Mouse (Mus musculus) heart, adult 2 months (tissue): ENCODE measurements around the gene Vkorc1. TPM values are rescaled to one million over a fixed set of nuclear protein-coding genes. Genes with fewer than 3 reads are reported as not detected.
A peak's percentile ranks its signal among the peaks of the same experiment; 100 is the strongest.

Experiments
- DNase-seq, 2 experiments: peaks; one replicate each; pipeline ENCODE4 v3.0.0; 2021
- H3K27ac ChIP-seq: fragments of 200-600 bp; 2 replicates; pipeline ENCODE4 v1.8.1; 2022
- H3K27me3 ChIP-seq: fragments of 200-500 bp; 2 replicates; pipeline ENCODE4 v1.6.1; 2012; ENCODE audit warnings: mild to moderate bottlenecking, low read length, inconsistent platforms, mixed read lengths; ENCODE audit not compliant: control insufficient read depth, insufficient read depth
- H3K36me3 ChIP-seq: fragments of 200-500 bp; 2 replicates; pipeline ENCODE4 v1.6.1; 2012; ENCODE audit warnings: low read length, inconsistent platforms; ENCODE audit not compliant: control insufficient read depth, insufficient read depth
- H3K4me1 ChIP-seq: fragments of 200-500 bp; 2 replicates; pipeline ENCODE4 v1.6.1; 2011; ENCODE audit warnings: low read length; ENCODE audit not compliant: control insufficient read depth, insufficient read depth
- H3K4me3 ChIP-seq: fragments of 200-600 bp; 2 replicates; pipeline ENCODE4 v1.8.1; 2022
- H3K79me2 ChIP-seq: fragments of 200-500 bp; replicated peaks from 2 replicates; pipeline ENCODE4 v1.6.1; 2012; ENCODE audit warnings: mild to moderate bottlenecking, inconsistent platforms, low read length, moderate library complexity, mixed read lengths; ENCODE audit not compliant: control insufficient read depth, insufficient read depth
- H3K9ac ChIP-seq: fragments of 200-500 bp; 2 replicates; pipeline ENCODE4 v1.6.1; 2012; ENCODE audit warnings: low read depth, mild to moderate bottlenecking, control low read depth, inconsistent platforms, low read length, mixed read lengths
- CTCF ChIP-seq: fragments of 200-600 bp; IDR thresholded peaks from 2 replicates; pipeline ENCODE4 v1.8.1; 2022; ENCODE audit warnings: antibody characterized with exemption, mild to moderate bottlenecking, moderate library complexity
- EP300 ChIP-seq: fragments of 200-500 bp; IDR thresholded peaks from 2 replicates; pipeline ENCODE4 v1.6.1; 2011; ENCODE audit warnings: low read depth, low read length, control low read depth; ENCODE audit not compliant: insufficient read depth
- POLR2A ChIP-seq: fragments of 200-500 bp; IDR thresholded peaks from 2 replicates; pipeline ENCODE4 v1.6.1; 2011; ENCODE audit warnings: mild to moderate bottlenecking, low read depth, low read length, control low read depth; ENCODE audit not compliant: insufficient read depth
- WGBS: fragments of 180-500 bp; shearing (Covaris S2); methylation state at CpG from one replicate; pipeline ENCODE4 v1.1.7; 2018; 5-methylcytosine and 5-hydroxymethylcytosine counted together
- intact Hi-C: fragments of 180-260 bp; cut with DNase I; formaldehyde crosslinking; loops from one replicate; pipeline ENCODE4 v1.15.1; 2025
- polyA plus RNA-seq: library from polyadenylated mRNA; depleted of rRNA; stranded (reverse); fragments of >200 nt; gene quantifications from 2 replicates; pipeline ENCODE4 v1.2.3, GENCODE M21; 2012
- total RNA-seq, 2 experiments: library from RNA; stranded (reverse); gene quantifications; 2 replicates each; pipeline ENCODE4 v1.2.3; 2021

Vkorc1 gene
- total and polyA plus RNA-seq, 3 experiments = 16.2 to 59.2 (median 17.7) TPM

DNA sequence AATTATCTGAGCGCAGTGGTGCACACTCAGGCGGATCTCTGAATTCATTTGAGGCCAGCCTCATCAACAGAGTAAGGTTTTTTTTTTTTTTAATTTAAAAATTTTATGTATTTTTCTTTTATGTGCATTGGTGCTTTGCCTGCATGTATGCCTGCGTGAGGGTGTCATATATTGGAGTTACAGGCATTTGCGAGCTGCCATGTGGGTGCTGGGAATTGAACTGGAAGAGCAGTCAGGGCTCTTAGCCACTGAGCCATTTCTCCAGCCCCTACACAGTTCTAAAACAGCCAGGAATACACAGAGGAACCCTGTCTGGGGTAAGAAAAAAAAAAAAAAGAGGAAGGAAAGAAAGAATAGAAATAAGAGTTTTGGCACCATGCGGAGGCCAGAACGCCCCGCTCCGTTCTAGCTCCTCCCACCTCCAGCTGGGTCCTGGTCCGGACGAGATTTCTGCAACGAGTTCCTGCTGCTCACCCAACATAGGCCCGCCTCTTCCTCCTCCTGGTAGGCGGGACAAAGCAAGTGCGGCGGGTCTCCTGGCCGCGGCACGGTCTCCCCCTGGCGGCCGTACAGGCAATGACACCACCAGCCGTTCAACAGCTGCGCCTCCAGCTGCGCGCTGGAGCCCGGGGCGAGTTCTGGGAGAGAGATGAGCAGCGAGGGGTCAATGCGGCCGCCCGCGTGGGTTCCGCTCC lies 39.8 kb upstream of the Vkorc1 start:
- Histone ChIP-seq H3K4me3 (peak overlapping the region; percentile 85), H3K9ac (peak overlapping the region; percentile 92), H3K79me2 (no peaks in the 10 kb centered on the region), H3K36me3 (no peaks in the 10 kb centered on the region), H3K27ac (peak overlapping the region; percentile 77), H3K27me3 (no peaks in the 10 kb centered on the region), H3K4me1 (no peaks in the 10 kb centered on the region; the same call in 1 of the 2 replicates)
- intact Hi-C loops = loop anchor here (1.0 to 2.0 kb wide), 2 partner anchors 31 to 134 kb away; partner anchors contain the start of gene Hsd3b7
- peak; percentile 97 for DNase-seq
- 6% methylated on average over 32 of the region's 32 CpGs for WGBS
- no peak; the same call in 1 of the 2 replicates for TF ChIP-seq CTCF
- peak; percentile 85 for TF ChIP-seq POLR2A
- no peak; the same call in 1 of the 2 replicates for TF ChIP-seq EP300

GRCm38 (mm10) chr7:127934075-127934474 lies 38.7 kb upstream of the Vkorc1 start:
- DNase-seq = no peak
- TF ChIP-seq CTCF (no peak), POLR2A (no peak), EP300 (no peak)
- Histone ChIP-seq H3K9ac (no peak overlapping the region), H3K4me3 (no peak overlapping the region), H3K27ac (no peak overlapping the region), H3K79me2 (no peaks in the 10 kb centered on the region), H3K27me3 (no peaks in the 10 kb centered on the region), H3K4me1 (no peaks in the 10 kb centered on the region; the same call in 1 of the 2 replicates), H3K36me3 (no peaks in the 10 kb centered on the region)
- 84% methylated on average over 5 of the region's 5 CpGs for WGBS
- intact Hi-C loops = loop anchor here (2.0 kb wide), 1 partner anchor 133 kb away; the partner anchor contains the start of gene Hsd3b7

GRCm38 (mm10) chr7:127932273-127933031 lies 37.0 kb upstream of the Vkorc1 start:
- no peak for DNase-seq
- intact Hi-C loops = no loop called here
- Histone ChIP-seq H3K9ac (no peak overlapping the region), H3K4me3 (no peak overlapping the region), H3K79me2 (no peaks in the 10 kb centered on the region), H3K36me3 (no peaks in the 10 kb centered on the region), H3K4me1 (no peaks in the 10 kb centered on the region; the same call in 1 of the 2 replicates), H3K27ac (no peak overlapping the region), H3K27me3 (peaks cover 2% of the 10 kb centered on the region; the same call in 1 of the 2 replicates)
- TF ChIP-seq EP300 (no peak), CTCF (no peak), POLR2A (no peak)
- WGBS = 57% methylated on average over 13 of the region's 13 CpGs

DNA sequence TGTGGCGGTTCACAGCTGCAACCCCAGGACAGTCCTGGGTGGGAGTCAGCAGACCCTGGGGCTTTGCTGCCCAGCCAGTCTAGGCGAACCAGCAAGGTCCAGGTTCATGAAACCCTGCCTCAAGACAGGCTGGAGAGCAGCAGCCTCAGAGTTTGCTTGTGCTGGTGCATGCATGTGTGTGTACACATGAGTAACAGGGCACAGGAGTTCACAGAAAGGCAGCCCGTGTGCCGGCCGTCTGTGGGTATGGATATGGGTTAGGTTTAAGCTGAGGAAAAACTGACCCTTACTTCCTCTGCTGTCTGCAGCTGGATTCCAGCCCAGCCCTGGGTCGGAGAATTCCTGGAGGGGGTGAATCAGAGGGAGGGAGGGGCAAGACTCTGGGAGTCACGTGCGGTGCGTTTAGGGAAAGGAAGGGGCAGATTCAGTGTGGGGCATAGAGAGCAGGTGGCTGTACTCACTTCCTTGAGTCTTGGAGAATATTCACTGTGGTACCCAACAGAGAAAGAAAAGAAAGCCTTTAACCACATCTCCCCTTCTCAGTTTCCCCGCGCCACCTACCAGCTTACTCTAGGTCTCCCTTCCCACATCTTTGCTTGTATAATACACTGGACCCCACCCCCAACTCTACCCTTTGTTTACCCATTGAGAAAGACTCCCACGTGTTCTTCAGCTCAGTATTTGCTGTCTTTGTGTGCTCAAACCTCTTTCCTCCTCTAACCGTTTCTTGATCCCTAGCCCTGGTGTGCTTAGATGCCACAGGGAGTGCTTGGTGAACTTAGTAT lies 36.1 kb upstream of the Vkorc1 start:
- TF ChIP-seq CTCF (no peak), POLR2A (no peak), EP300 (no peak)
- Histone ChIP-seq H3K27me3 (peaks cover 2% of the 10 kb centered on the region; the same call in 1 of the 2 replicates), H3K27ac (no peak overlapping the region), H3K4me1 (no peaks in the 10 kb centered on the region; the same call in 1 of the 2 replicates), H3K9ac (no peak overlapping the region), H3K79me2 (no peaks in the 10 kb centered on the region), H3K36me3 (no peaks in the 10 kb centered on the region), H3K4me3 (no peak overlapping the region)
- intact Hi-C loops = no loop called here
- peak in 1 of 2 experiments; percentile 48 for DNase-seq
- WGBS = 33% methylated on average over 13 of the region's 13 CpGs

DNA sequence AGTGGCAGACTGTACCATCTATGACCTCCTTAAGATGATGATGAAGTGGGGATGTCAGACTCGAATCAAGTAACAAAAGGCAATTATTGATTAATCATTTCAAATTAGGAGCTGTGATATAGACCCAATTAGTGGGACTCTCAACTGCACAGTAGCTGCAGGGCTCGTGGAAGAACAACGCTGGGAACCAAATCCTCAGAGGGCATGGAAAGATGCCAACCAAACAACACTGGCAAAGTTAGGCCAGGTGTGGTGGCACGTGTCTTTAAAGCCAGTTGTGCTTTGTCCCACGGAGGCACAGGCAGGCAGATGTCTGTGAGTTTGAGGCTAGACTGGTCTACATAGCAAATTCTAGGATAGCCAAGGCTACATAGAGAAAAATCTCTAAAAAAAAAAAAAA lies 35.2 kb upstream of the Vkorc1 start:
- no peak for DNase-seq
- H3K4me1 ChIP-seq = no peaks in the 10 kb centered on the region; the same call in 1 of the 2 replicates
- no peak for TF ChIP-seq EP300
- TF ChIP-seq CTCF = no peak
- no peak for TF ChIP-seq POLR2A
- intact Hi-C loops = no loop called here
- no peak overlapping the region for H3K9ac ChIP-seq
- no peak overlapping the region for H3K27ac ChIP-seq
- peaks cover 2% of the 10 kb centered on the region; the same call in 1 of the 2 replicates for H3K27me3 ChIP-seq
- H3K4me3 ChIP-seq = no peak overlapping the region
- no peaks in the 10 kb centered on the region for H3K79me2 ChIP-seq
- no peaks in the 10 kb centered on the region for H3K36me3 ChIP-seq
- 89% methylated on average over 5 of the region's 5 CpGs for WGBS
